Mouse (Mus musculus): ENCODE measurements around the gene Gm28363.
"Not testable (repeated sequence)": the region's sequence is repeated elsewhere in the genome, so short reads cannot be mapped to it uniquely, and the experiment has no call there.

The Gm28363 gene

GRCm38 (mm10) chr1:117696831-117697230 is at the start of gene Gm28363:
Gene Gm28363, plus strand, starts transcription at chr1:117697131.
- DNase-seq (ENCODE audit: low spot score), result not testable (repeated sequence)

GRCm38 (mm10) chr1:117650236-117650635 is 46.7 kb upstream of the Gm28363 start:
- DNase-seq (ENCODE audit: low spot score), result not testable (repeated sequence)
